Mouse (Mus musculus) fibroblast of lung, adult 2 months (primary cell): ENCODE measurements around the gene Pde11a.

ENCODE experiments used
- DNase-seq: peaks from one replicate; pipeline ENCODE4 v3.0.0-alpha.2; 2011; ENCODE audit warnings: low read depth

Pde11a gene

DNA sequence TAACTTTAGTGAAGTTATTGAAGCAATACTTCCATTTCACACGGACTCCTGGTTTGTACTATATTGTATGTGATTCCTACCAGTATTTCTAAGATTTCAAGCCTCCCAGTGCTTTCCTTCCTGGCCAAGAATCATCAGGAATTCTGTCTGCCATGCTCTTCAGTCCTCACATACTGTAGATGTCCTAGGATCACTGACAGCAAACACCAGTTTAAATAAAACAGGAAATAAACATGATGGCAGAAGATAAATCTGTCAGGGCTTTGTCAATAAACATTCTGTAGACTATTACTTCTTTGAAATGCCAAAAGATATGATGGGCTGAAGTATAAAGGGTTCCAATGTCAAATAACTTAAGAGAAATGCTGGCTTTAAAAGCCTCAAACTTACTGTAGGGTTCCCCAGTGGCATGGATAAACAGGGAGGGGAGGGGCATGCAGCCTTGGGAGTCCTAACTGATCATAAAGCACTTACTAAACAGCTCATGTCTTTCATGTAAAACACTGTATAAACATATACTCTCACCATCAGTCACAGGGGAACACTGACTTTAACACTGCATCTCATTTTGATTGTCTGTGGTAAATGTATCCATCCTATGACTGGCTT lies 285.6 kb downstream of the Pde11a start:
- no peak for DNase-seq

DNA sequence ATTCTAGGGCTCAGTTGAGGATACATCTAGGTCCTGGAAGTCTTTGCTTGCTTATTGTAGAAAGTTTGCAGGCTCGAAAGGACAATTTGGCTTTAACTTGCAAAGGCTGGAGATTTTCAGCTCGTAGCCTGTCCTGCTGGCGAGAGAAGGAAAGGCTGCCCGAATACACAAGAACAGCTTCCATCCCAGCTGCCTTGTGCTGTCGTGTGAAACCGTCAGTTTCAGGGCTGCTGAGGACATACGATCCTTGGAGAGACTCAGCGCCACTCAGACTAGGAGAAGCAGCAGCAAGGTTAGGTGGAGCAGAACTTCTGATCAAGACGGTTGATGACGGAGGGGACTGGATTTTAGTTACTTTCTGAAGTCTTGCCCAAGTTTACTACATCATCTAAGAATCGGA lies 287.2 kb downstream of the Pde11a start:
- no peak for DNase-seq

DNA sequence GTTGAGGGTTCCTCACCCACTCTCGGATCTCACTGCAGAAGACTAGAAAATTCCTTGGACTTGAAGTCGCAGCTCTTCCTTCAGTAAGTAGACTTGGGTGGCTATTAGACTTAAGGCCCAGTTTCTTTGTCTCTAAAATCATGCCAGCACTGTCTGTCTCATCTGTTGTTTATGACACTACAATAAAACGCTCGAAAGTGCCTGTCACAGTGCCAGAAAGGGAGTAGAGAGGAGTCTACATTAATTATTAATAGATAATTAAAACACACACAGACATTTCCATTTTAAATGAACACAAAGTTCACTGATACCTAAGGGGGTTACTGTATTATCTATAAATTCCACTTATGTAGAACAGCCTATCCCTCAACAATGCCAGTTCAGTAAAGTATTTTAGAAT lies 287.7 kb downstream of the Pde11a start:
- DNase-seq = no peak

DNA sequence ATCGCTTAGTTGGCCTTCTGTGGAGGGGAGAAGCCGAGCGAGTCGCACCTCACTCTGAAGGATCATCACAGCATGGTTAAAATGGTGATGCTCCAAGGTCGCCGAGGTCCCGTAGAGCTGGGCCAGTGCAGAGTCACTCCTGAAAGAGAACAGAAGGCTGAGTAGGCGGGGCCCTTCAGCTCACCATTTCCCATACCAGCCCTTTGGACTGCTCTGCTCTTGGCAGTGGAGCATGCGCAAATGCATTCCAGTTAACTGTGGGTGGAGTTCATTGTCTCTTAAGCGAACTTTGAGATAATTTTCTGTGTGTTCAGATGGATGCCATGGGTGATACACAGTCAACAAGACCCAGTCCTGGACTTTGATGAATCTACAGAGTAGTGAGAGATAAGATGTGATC lies 288.5 kb downstream of the Pde11a start:
- no peak for DNase-seq

DNA sequence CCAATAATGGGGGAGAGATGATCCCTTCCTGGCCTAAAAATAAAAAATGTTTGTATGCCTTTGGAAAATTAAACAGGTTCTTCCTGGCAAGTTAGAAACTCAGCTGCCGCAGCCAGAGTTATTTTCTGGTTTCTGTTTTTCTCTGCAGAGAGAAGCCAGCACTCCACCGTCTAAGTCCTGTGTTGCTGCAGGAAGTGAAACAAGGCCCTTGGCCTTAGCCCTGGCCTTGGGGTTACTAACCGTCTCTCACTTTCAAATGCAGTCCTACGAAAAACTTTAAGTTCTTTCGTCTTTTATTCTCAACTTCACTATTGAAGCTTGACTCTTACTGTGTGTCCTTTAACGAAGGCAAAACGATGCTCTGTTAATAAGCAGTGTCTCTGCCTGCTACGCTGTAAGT lies 289.0 kb downstream of the Pde11a start:
- DNase-seq = no peak

DNA sequence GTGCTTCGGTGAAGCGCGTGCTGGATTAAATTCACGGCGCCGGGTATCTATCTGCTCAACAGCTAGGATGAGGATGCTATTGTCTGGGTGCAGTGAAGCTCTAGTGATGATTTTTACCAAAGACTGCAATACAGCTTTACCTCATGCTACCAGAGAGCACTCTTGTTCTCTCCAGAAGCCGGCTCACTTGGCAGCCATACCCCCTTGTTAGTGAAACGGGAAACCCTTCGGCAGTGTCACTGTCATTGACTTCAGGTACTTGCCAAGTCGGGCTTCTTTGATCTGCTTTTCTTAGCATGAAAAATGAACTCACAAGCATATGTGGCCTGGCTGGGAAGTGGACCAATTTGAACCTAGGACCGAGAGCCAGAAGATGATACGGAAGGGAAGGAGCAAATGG lies 290.8 kb downstream of the Pde11a start:
- no peak for DNase-seq

DNA sequence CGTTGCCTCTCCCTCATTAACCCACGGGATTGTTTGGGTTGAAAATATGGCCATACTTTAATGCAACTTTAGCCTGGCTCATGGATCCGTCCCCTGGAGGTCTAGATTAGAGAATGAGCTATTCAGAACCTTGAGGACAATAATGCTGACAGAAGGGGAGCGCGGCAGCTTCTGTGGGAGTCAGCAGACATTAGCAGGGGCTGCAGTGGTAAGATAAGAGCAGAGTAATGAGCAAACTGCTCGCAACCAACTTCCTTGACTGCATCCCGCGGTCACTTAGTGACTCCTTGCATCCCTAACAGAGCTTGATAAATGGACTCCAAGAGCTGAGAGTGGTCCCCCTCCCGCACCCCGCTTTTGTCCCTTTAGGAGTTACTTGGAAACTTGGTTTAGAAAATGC lies 296.4 kb downstream of the Pde11a start:
- DNase-seq = no peak

DNA sequence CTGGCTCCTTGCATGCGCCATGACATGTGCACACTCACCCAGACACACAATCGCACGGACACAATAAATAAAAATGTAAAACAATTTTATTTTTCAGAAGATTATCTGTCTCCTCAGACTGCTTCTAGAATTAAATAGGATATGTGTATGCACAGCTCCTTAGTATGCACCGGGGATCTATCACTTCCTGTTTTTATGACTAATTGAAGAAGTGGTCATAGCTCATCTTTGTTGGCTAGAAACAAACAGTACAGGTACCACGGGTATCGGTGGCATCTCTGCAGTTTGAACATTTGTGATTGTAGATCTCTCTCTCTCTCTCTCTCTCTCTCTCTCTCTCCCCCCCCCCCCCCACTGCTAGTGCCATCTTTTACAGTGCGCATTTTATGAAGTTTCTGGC lies 298.5 kb downstream of the Pde11a start:
- no peak for DNase-seq

DNA sequence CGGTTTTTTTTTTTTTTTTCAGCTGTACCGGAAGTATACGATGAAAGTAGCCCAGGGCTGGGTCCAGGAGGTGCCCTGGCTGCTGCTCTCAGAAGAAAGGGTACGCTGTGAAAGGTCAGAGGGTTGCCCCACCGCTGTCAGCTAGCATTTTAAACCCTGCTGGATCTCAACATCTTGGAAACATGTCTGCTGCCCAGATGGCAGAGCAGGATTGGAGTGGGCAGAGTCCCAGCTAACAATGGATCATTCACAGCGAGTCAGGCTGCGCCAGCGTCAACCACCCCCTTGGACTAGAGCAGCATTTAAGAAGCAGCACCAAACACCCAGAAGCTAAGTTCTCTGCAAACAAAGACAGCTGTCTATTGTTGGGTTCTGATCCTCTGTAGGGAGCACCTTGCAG lies 308.5 kb downstream of the Pde11a start:
- peak; percentile 25 for DNase-seq

DNA sequence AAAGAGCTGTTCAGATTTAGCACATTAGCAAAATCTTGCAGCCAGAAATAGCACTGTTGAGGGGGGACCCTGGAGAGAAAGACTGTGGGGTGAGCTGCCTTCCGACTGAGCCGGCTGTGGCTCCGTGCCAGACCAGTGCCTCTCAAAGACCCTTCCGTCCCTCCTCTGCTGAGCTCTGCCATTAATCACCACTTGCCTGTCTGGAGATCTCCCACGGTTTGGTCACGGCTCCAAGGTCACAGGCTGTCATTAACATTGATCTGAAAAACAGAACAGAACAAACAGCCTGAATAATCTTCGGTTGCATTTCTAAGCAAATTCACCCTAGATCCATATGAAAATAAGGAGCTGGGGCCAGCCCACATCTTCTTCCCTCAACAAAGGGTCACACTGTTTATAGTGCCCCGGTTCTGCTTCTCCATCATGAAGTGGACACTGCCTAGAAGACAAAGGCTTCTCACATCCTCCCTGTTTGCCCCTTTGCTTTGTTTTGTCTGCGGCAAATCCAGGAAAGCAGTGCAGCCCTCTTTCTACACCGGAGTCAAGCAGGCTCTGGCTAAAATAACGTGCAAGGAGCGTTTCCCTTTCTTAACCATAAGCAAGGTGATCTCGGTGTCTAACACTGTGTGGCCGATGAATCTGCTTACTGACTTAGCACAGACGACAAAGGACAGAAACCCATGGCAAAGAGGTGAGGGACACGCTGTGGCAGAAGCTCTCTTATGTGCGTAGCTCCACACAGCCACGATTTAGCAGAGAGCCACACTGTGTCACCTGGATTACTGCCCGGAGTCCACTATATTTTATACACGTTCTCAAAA lies 309.3 kb downstream of the Pde11a start:
- no peak for DNase-seq

DNA sequence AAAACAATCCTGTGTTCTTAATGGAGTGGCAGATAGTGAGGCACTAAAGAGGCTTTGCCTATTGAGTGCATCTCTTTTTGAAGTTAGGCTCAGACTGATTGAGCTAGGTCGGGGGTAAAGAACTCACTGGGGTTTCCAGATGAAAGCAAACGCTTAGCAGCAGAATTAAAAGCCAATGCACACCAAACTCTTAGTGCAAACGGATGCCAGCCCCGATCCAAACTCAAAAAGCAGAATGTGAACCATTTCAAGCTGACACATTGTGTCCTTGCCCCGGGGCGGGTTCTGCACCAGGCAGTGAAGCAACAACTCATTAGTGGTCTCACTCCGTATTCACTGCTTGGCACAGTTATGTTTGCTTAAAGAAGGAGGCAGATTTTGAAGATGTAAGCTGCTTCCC lies 321.7 kb downstream of the Pde11a start:
- no peak for DNase-seq

DNA sequence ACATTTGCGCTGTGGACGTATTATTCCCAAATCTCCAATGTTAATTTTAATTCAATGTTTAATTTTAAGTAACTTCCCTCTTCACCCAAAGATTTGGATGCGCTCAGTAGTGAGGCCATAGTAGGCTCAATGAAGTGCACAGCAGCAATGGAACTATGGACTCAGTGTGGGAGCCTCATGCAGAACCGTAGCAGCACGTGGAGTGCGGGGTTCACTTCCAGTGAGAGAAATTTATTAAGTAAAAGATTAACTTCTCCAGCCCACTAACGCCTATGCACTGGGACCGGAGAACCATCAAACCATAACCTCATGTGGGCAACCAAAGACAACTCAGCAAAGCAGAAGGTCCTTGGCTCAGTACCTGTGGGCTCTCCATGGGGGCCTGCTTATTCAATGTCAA lies 322.4 kb downstream of the Pde11a start:
- no peak for DNase-seq

DNA sequence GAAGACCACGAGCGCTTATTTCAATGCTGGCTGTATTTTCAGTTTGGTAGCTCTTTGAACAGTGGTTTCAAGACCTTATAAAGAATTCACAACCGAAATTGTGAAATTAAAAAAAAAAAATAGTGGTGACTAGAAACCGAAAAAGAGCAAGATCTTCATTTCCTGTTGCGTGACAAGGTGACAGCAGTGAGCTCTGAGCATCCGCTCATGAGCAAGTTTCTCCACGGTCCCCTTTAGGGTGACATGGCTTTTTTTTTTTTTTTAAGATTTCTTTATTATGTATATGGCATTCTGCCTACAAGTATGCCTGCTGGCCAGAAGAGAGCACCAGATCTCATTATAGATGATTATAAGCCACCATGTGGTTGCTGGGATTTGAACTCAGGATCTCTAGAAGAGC lies 323.1 kb downstream of the Pde11a start:
- no peak for DNase-seq

DNA sequence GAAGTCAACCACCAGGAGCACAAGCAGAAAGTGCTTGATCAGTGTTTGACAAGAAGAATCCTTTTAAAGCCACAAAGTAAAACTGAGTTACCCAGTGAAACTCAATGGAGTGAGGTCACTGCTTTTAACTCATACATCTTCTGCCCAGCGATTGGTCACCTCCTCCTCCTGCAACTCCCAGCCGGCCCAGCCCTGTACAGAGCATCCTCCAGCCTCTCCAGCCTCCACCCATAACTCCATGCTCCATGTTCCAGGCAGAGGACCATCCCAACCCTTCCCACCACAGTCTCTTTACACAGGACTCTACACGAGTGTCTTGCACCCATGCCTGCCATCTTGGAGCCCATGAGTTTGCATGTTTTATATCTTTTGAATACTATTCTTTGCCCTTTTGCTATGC lies 323.9 kb downstream of the Pde11a start:
- DNase-seq = no peak

DNA sequence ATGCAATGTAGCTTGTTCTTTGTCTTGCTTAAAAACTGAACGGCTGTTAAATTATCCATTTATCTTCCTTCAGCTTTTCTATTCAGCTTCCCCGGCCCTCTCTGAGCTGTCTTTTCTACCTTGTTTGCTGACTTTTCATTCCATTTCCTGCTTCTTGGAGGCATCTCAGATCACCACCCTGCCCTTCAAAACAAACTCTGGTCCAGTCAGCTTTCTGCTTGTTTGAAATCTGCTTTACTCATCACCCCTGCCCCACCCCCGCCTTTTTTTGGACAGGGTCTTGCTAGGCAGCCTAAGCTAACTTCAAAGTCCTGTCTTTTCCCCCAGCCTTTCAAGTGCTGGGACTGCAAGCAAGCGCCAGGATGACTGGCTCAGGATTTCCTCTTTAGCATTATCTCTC lies 332.4 kb downstream of the Pde11a start:
- no peak for DNase-seq

DNA sequence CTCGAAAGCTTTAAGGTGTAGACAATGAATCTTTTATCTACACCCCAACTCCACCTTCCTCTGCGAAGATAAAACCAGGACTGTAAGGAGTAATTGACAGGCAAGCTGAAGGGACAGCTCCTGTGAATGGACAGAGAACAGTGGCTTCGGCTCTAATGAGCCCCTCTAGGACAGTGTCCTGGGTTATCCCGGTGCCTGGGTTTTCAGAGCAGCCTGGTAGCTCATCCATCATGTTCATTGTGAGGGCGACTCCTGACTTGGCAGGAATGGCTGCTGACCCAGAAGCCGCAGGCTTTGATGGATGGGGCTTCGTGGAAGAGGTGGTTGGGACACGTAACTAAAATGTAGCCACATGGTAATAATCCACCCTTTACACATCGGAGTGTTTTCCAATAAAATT lies 335.7 kb downstream of the Pde11a start:
- no peak for DNase-seq

DNA sequence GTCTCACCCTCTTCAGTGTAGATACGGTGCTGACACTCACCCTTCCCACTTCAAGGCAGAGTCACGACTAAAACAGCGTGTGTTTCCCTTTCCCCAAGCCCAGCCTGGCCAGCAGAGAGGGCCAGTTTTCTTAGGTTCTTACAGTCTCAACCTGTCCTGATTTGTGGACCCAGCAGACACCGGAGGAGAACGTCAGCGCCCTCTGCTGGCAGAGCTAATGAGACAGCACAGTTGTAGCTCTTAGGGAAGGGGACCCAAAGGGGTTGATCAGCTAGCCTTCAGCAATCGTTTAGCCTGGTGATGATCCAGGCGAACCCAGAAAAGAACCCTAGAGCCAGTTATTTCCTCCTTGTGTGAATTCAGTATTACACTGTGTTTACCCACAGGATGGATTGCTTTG lies 337.2 kb downstream of the Pde11a start:
- no peak for DNase-seq

DNA sequence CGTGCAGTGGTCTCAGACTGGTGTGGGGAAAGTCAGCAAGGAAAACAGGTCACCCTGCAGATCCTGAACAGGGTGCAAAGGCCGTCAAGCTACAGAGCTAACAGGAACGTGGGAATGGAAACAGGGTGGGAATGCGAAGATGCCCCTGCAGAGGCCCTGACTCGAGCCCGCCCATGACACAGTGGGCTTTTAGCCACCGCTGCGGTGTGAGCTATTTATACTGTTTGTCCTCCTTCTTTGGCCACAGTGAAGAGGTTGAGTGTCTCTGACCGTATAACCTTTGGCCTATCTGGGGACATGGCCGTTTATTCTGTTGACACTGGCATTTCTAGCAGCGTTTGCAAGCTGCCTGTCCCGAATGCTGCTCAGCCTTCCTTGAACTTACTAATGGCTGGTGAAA lies 338.9 kb downstream of the Pde11a start:
- no peak for DNase-seq

DNA sequence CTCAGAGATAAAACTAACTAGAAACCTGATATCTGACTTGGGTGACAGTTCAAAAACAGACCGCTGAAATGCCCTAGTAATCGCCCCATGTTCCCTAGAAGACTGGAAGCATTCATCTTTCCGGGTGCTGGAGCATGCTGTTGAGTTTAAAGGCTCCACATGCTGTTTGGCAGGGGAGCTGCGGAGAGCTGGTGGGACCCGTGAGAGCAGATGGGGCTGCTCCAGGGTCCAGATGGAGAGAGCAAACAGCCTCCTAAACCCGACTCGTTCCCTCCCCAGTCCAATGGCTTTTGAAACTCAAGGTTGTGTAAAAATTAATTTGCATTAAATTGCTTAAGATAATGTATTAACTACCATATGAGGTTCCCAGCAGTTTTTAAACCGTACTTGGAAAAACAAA lies 339.9 kb downstream of the Pde11a start:
- no peak for DNase-seq

DNA sequence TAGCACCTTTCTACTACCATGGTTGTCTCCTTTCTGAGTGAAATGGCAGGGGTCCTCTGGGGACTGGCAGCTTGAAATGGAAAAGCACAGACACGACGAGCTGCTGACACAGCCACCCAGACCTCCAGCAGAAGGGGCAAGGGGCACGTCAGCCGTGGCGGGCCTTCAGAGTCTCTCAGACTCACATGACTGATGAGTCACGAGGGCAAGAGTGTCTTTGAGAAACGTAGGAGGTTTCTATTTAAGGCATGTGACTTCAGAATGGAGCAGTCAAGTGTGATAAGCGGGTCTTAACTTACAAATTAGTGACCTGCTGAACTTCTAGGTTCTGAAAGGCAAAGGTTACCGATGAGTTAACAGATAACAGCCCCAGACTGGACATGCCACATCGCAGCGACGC lies 340.8 kb downstream of the Pde11a start:
- no peak for DNase-seq

DNA sequence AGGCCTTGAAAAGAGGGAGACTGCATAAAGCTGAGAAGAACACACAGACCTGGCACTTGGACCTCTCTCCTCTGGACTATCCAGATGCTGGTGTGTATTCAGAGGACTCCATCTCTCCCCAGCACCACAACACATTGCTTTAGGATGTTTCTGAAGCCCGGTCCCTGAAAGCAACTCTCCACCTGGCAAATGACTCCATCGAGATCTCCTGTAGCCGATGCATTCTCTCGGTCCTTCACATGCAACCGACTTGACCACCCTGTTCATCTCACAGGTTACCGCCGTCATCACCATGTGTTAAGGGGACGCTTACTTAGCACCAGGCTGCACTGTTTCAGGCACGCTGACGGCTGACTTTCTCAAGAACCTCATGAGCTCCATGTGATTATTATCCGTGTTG lies 343.7 kb downstream of the Pde11a start:
- no peak for DNase-seq

DNA sequence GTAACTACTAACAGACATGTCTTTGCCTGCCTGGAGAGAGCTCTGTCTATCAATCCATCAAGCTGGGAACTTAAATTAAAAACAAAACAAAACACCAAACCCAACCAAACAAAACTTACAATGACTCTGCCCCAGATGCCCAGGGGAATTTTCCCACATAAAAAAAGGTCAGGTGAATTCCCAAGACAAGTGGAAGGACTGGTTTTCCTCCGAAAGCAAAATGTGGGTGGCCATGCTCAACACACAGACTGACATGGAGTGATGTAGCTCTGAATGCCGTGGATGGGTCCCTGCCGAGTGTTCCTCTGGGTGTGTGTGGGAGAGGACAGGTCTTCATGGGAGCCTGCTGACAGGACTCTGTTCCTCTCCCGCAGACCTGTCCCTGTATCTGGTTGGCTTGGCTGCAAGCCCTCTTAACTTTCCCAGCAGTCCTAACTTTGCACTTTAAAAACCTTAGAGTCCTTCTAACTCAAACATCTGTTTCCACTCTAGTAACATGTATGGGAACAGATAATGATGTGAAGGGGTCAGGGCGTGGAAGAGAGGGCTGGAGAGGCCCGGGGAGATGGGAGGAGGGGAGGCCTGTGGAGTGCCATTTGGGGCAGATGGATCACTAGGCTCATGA lies 346.9 kb downstream of the Pde11a start:
- DNase-seq = no peak

DNA sequence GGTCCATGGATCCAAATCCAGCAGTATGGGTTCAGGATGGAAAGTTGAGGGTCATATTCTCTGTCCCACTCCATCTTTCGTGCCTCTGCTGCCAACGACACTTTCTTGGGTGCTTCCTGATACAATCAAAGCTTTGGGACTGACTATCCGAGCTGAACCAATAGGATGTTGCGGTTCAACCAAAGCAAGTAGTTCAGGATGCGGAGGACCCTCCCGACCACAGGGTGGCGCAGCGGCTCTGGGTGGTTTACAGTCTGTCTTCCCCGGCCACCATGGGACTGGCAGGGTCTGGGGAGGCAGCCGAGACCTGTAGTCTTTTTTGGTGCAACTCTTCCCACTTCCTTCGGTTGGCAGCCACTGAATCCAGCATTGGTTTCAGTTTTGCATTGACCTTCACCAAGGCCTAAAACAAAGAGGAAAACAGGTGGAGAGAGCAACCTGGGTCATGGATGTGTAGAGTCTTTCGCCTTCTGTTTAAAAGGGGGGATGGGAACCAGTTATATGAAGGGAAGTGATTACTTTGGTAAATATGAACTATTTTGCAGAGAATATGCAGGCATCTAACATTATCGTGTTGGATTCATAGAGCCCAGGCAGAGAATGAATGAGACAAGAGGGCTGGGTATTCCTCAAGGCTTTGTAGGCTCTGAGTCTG lies 347.6 kb downstream of the Pde11a start:
- no peak for DNase-seq
